ENCODE assay signal across 21 mouse cellular contexts in genomic region chr11:13584726-13585125, GRCm38 (mm10).
"Had no signal": no experiment of that assay in that cellular context is flagged by ENCODE, and none has a peak within 500 bp of the region (broad histone marks: within the 10 kb centered on the region; RNA-seq: fewer than 3 reads in every experiment).

No protein-coding gene starts in this region.

- H3K9ac ChIP-seq: liver, postnatal 0 days; lung, embryonic 15.5 days; midbrain, embryonic 13.5 days; midbrain, embryonic 15.5 days; neural tube, embryonic 13.5 days; neural tube, embryonic 15.5 days had no signal

- ATAC-seq: liver, postnatal 0 days; lung, postnatal 0 days; midbrain, embryonic 13.5 days; midbrain, embryonic 15.5 days had no signal

- H3K36me3 ChIP-seq: lung, embryonic 15.5 days; midbrain, embryonic 13.5 days; midbrain, embryonic 15.5 days; neural tube, embryonic 13.5 days; neural tube, embryonic 15.5 days had no signal

- H3K27me3 ChIP-seq: lung, embryonic 15.5 days; megakaryocyte, embryonic 14.5 days; midbrain, embryonic 13.5 days; midbrain, embryonic 15.5 days; neural tube, embryonic 13.5 days; neural tube, embryonic 15.5 days had no signal

- H3K4me2 ChIP-seq: lung, embryonic 15.5 days; midbrain, embryonic 11.5 days; midbrain, embryonic 13.5 days; midbrain, embryonic 15.5 days; neural tube, embryonic 13.5 days; neural tube, embryonic 15.5 days had no signal

- H3K4me3 ChIP-seq: lung, embryonic 15.5 days; megakaryocyte, embryonic 14.5 days; midbrain, embryonic 13.5 days; midbrain, embryonic 15.5 days; myocyte; neural tube, embryonic 13.5 days; neural tube, embryonic 15.5 days had no signal

- H3K27ac ChIP-seq: lung, embryonic 15.5 days; macrophage; midbrain, embryonic 13.5 days; midbrain, embryonic 15.5 days; neural tube, embryonic 13.5 days; neural tube, embryonic 15.5 days had no signal

- DNase-seq: liver, postnatal 0 days; lung, adult 2 months; lung, postnatal 14 days; lung, postnatal 36 days; retina, postnatal 1 day; right cerebral cortex, postnatal 14 days; right cerebral cortex, postnatal 4 days; spleen, adult 18-20 months; thymus, adult 2 months; thymus, postnatal 25 days; thymus, postnatal 4 days had no signal

- H3K9me3 ChIP-seq: lung, embryonic 15.5 days; megakaryocyte, embryonic 14.5 days; midbrain, embryonic 13.5 days; midbrain, embryonic 15.5 days; neural tube, embryonic 15.5 days had no signal

- H3K4me1 ChIP-seq: lung, embryonic 15.5 days; megakaryocyte, embryonic 14.5 days; midbrain, embryonic 13.5 days; midbrain, embryonic 15.5 days; neural tube, embryonic 13.5 days; neural tube, embryonic 15.5 days had no signal
